Mouse (Mus musculus) CH12.LX (cell line): Measurements from ENCODE around the gene Olfr770. TPM values are rescaled to one million over a fixed set of nuclear protein-coding genes. Genes with fewer than 3 reads are reported as not detected.

Experiments used
- DNase-seq: peaks from one replicate; pipeline ENCODE4 v3.0.0-alpha.2; 2013; ENCODE audit errors: extremely low read depth
- H3K27ac ChIP-seq: 2 replicates; pipeline ENCODE4 v1.5.1; 2012; ENCODE audit warnings: low read depth, mild to moderate bottlenecking, control low read depth, moderate library complexity; ENCODE audit not compliant: insufficient read depth
- H3K27me3 ChIP-seq: replicated peaks from 2 replicates; pipeline ENCODE3; 2012; ENCODE audit warnings: inconsistent platforms
- H3K36me3 ChIP-seq, 2 experiments: replicated peaks in 1 of 2; 2 replicates each; pipeline versions ENCODE3 to v1.6.1; 2012; ENCODE audit warnings: inconsistent platforms in 1 of 2, low read length in 1 of 2, mild to moderate bottlenecking in 1 of 2, mixed read lengths in 1 of 2, moderate library complexity in 1 of 2; ENCODE audit not compliant: control insufficient read depth in 1 of 2, insufficient read depth in 1 of 2
- H3K4me1 ChIP-seq, 2 experiments: 2 replicates each; pipeline ENCODE4 v1.6.1; 2012; ENCODE audit warnings: inconsistent platforms in 1 of 2, moderate library complexity in 1 of 2; ENCODE audit not compliant: insufficient read depth in 2 of 2, control insufficient read depth in 1 of 2
- H3K4me2 ChIP-seq: 2 replicates; pipeline ENCODE4 v1.6.1; 2012; ENCODE audit warnings: low read depth, mild to moderate bottlenecking, control low read depth; ENCODE audit not compliant: poor library complexity, insufficient read depth, severe bottlenecking
- H3K4me3 ChIP-seq, 3 experiments: fragments of 150-350 bp in 1 of 3; sonication (generic) in 1 of 3; replicated peaks in 1 of 3; 2 replicates each; pipeline versions ENCODE3 to v1.5.1; 2011 to 2012; ENCODE audit warnings: low read depth in 2 of 3, low read length in 2 of 3, mild to moderate bottlenecking in 2 of 3, moderate library complexity in 2 of 3, control low read depth in 1 of 3, improper control_type of control experiment in 1 of 3, inconsistent platforms in 1 of 3, mixed read lengths in 1 of 3; ENCODE audit not compliant: poor library complexity in 1 of 3
- H3K79me2 ChIP-seq: replicated peaks from 2 replicates; pipeline ENCODE4 v1.6.1; 2012; ENCODE audit warnings: mild to moderate bottlenecking, moderate library complexity; ENCODE audit not compliant: control insufficient read depth, poor library complexity, insufficient read depth, severe bottlenecking; ENCODE audit errors: extremely low read depth
- H3K9ac ChIP-seq: 2 replicates; pipeline ENCODE4 v1.6.1; 2012; ENCODE audit warnings: low read depth, mild to moderate bottlenecking, control low read depth, moderate library complexity; ENCODE audit not compliant: insufficient read depth
- H3K9me3 ChIP-seq: replicated peaks from 2 replicates; pipeline ENCODE3; 2012; ENCODE audit warnings: low read length, inconsistent platforms, mixed read lengths
- CHD1 ChIP-seq: IDR thresholded peaks from 2 replicates; pipeline ENCODE4 v1.6.1; 2012; ENCODE audit warnings: low read depth, low read length, improper control_type of control experiment, inconsistent platforms
- CHD2 ChIP-seq: IDR thresholded peaks from 2 replicates; pipeline ENCODE4 v1.6.1; 2011; ENCODE audit warnings: low read length, improper control_type of control experiment
- E2F4 ChIP-seq: IDR thresholded peaks from 2 replicates; pipeline ENCODE4 v1.6.1; 2011; ENCODE audit warnings: low read depth, low read length, improper control_type of control experiment; ENCODE audit not compliant: insufficient replicate concordance
- ETS1 ChIP-seq: conservative IDR thresholded peaks from 2 replicates; pipeline ENCODE4 v1.6.1; 2012; ENCODE audit warnings: low read depth, mild to moderate bottlenecking, inconsistent platforms, low read length, improper control_type of control experiment, moderate library complexity
- HCFC1 ChIP-seq: IDR thresholded peaks from 2 replicates; pipeline ENCODE4 v1.6.1; 2012; ENCODE audit warnings: low read depth, mild to moderate bottlenecking, inconsistent platforms, low read length, improper control_type of control experiment
- IRF4 ChIP-seq: IDR thresholded peaks from 2 replicates; pipeline ENCODE4 v1.6.1; 2014; ENCODE audit warnings: low read depth, mild to moderate bottlenecking, inconsistent platforms, low read length, improper control_type of control experiment
- JUN ChIP-seq: IDR thresholded peaks from 2 replicates; pipeline ENCODE4 v1.6.1; 2011; ENCODE audit warnings: low read depth, mild to moderate bottlenecking, low read length, improper control_type of control experiment, moderate library complexity; ENCODE audit not compliant: insufficient read depth
- KAT2A ChIP-seq: IDR thresholded peaks from 2 replicates; pipeline ENCODE4 v1.6.1; 2012; ENCODE audit warnings: low read length, improper control_type of control experiment, inconsistent platforms; ENCODE audit not compliant: insufficient replicate concordance
- MAFK ChIP-seq: IDR thresholded peaks from 2 replicates; pipeline ENCODE4 v1.6.1; 2011; ENCODE audit warnings: low read length, improper control_type of control experiment; ENCODE audit not compliant: insufficient replicate concordance
- MAX ChIP-seq: IDR thresholded peaks from 2 replicates; pipeline ENCODE4 v1.6.1; 2011; ENCODE audit warnings: low read length, improper control_type of control experiment
- MAZ ChIP-seq: IDR thresholded peaks from 2 replicates; pipeline ENCODE4 v1.6.1; 2012; ENCODE audit warnings: low read depth, mild to moderate bottlenecking, inconsistent platforms, low read length, improper control_type of control experiment, moderate library complexity
- NRF1 ChIP-seq: IDR thresholded peaks from 2 replicates; pipeline ENCODE4 v1.6.1; 2014; ENCODE audit warnings: low read depth, mild to moderate bottlenecking, inconsistent platforms, low read length, improper control_type of control experiment, moderate library complexity
- PAX5 ChIP-seq: IDR thresholded peaks from 2 replicates; pipeline ENCODE4 v1.6.1; 2012; ENCODE audit warnings: low read length, inconsistent platforms, mixed read lengths
- POLR2AphosphoS2 ChIP-seq: IDR thresholded peaks from 2 replicates; pipeline ENCODE4 v1.6.1; 2011; ENCODE audit warnings: low read depth, low read length, improper control_type of control experiment
- RAD21 ChIP-seq: IDR thresholded peaks from 2 replicates; pipeline ENCODE4 v1.6.1; 2011; ENCODE audit warnings: low read depth, mild to moderate bottlenecking, low read length, improper control_type of control experiment, moderate library complexity
- RCOR1 ChIP-seq: conservative IDR thresholded peaks from 2 replicates; pipeline ENCODE4 v1.6.1; 2012; ENCODE audit warnings: low read depth, mild to moderate bottlenecking, inconsistent platforms, low read length, improper control_type of control experiment
- TCF12 ChIP-seq: IDR thresholded peaks from 2 replicates; pipeline ENCODE4 v1.6.1; 2014; ENCODE audit warnings: low read depth, mild to moderate bottlenecking, inconsistent platforms, low read length, improper control_type of control experiment
- UBTF ChIP-seq: IDR thresholded peaks from 2 replicates; pipeline ENCODE4 v1.6.1; 2012; ENCODE audit warnings: low read depth, mild to moderate bottlenecking, inconsistent platforms, low read length, improper control_type of control experiment, moderate library complexity
- USF2 ChIP-seq: conservative IDR thresholded peaks from 2 replicates; pipeline ENCODE4 v1.6.1; 2011; ENCODE audit warnings: low read depth, low read length, improper control_type of control experiment
- ZC3H11A ChIP-seq: IDR thresholded peaks from 2 replicates; pipeline ENCODE4 v1.6.1; 2012; ENCODE audit warnings: low read depth, mild to moderate bottlenecking, inconsistent platforms, low read length, improper control_type of control experiment
- ZKSCAN1 ChIP-seq: IDR thresholded peaks from 2 replicates; pipeline ENCODE4 v1.6.1; 2012; ENCODE audit warnings: low read depth, inconsistent platforms, low read length, improper control_type of control experiment, borderline replicate concordance
- ZNF384 ChIP-seq: IDR thresholded peaks from 2 replicates; pipeline ENCODE4 v1.6.1; 2012; ENCODE audit warnings: low read depth, low read length, improper control_type of control experiment, inconsistent platforms
- dilution Hi-C: fragments of 300-500 bp; cut with MboI; formaldehyde crosslinking; loops from 2 replicates; pipeline ENCODE4 v1.14.3; 2020; ENCODE audit warnings: low sequenced_read_pairs; ENCODE audit not compliant: extremely low pct_unique_long_range_greater_than_20kb, extremely low pct_ligation_motif_present
- in situ Hi-C: fragments of 300-500 bp; cut with MboI; formaldehyde crosslinking; loops from 3 replicates; pipeline ENCODE4 v1.14.3; 2019; ENCODE audit warnings: low sequenced_read_pairs, low pct_ligation_motif_present, low pct_unique_long_range_greater_than_20kb, mixed read lengths
- polyA plus RNA-seq: library from polyadenylated mRNA; unstranded; fragments of >175 nt; gene quantifications from 2 replicates; pipeline ENCODE4 v1.2.1, GENCODE M21; 2012; ENCODE audit warnings: low read depth; ENCODE audit not compliant: insufficient read length
- total RNA-seq, 2 experiments: library from RNA; depleted of rRNA; stranded (reverse); fragments of 300-350 nt in 1 of 2; fragments of >200 nt in 1 of 2; gene quantifications; 2 replicates each; pipeline ENCODE4 v1.2.3; 2012 to 2014

Olfr770 gene
- total and polyA plus RNA-seq, 3 experiments: not detected

GRCm38 (mm10) chr10:129117761-129118160, 21.0 kb downstream of the Olfr770 start, which contains the start of gene Olfr769:
TSS of gene Olfr769 (minus strand) at chr10:129117861.
- in situ Hi-C loops: no loop called here
- dilution Hi-C loops: no loop called here
- TF ChIP-seq TCF12 (no peak), ZC3H11A (no peak), POLR2AphosphoS2 (no peak), MAFK (no peak), CHD1 (no peak), ZKSCAN1 (no peak), UBTF (no peak), NRF1 (no peak), USF2 (no peak), ZNF384 (no peak), E2F4 (no peak), MAX (no peak), HCFC1 (no peak), RAD21 (no peak)

GRCm38 (mm10) chr10:129115146-129115545, 23.7 kb downstream of the Olfr770 start:
- no peak overlapping the region for H3K4me2 ChIP-seq
- H3K4me1 ChIP-seq: no peaks in the 10 kb centered on the region
- DNase-seq: no peak
- H3K27ac ChIP-seq: no peak overlapping the region
- H3K4me3 ChIP-seq: no peak overlapping the region
- dilution Hi-C loops (no loop called here), in situ Hi-C loops (no loop called here)
- no peaks in the 10 kb centered on the region for H3K9me3 ChIP-seq
- H3K9ac ChIP-seq: no peak overlapping the region
- no peak for TF ChIP-seq KAT2A
- no peak for TF ChIP-seq ETS1
- TF ChIP-seq MAX: no peak
- TF ChIP-seq E2F4: no peak
- TF ChIP-seq RCOR1: no peak
- TF ChIP-seq TCF12: no peak
- TF ChIP-seq JUN: no peak
- TF ChIP-seq ZC3H11A: no peak
- TF ChIP-seq IRF4: no peak
- TF ChIP-seq MAZ: no peak
- TF ChIP-seq HCFC1: no peak
- no peak for TF ChIP-seq PAX5
- TF ChIP-seq CHD1: no peak
- no peak for TF ChIP-seq NRF1
- TF ChIP-seq CHD2: no peak
- TF ChIP-seq, all 38 proteins: peak for 0
- no peaks in the 10 kb centered on the region for H3K79me2 ChIP-seq
- no peaks in the 10 kb centered on the region for H3K27me3 ChIP-seq
- no peaks in the 10 kb centered on the region for H3K36me3 ChIP-seq

More at GRCm38 (mm10) chr10:129117761-129118160, 21.0 kb downstream of the Olfr770 start, which contains the start of gene Olfr769:
- Histone ChIP-seq H3K9ac (no peak within 1 kb of the TSS), H3K36me3 (no peaks in the 10 kb centered on the region), H3K4me3 (no peak within 1 kb of the TSS), H3K79me2 (no peaks in the 10 kb centered on the region), H3K9me3 (no peaks in the 10 kb centered on the region), H3K27me3 (no peaks in the 10 kb centered on the region), H3K27ac (no peak within 1 kb of the TSS), H3K4me2 (no peak within 1 kb of the TSS), H3K4me1 (no peaks in the 10 kb centered on the region)
- DNase-seq: no peak
